Comparison of ENCODE assay signal across 12 mouse cellular contexts in genomic region chr11:31744076-31744785, GRCm38 (mm10).
DNase-seq lines count a peak whose midpoint lies in the region; ATAC-seq lines count a peak whose summit lies in the region.
"Had no signal": no experiment of that assay in that cellular context is flagged by ENCODE, and none has a peak within 500 bp of the region (broad histone marks: within the 10 kb centered on the region; RNA-seq: fewer than 3 reads in every experiment).

No protein-coding gene starts in this region.

- 82% methylated on average over 12 of the region's 12 CpGs for WGBS in kidney, embryonic 15.5 days
- 69% methylated on average over 12 of the region's 12 CpGs for WGBS in lung, embryonic 15.5 days
- 67% methylated on average over 12 of the region's 12 CpGs for WGBS in midbrain, embryonic 16.5 days

- no peak overlapping the region for H3K9ac ChIP-seq in kidney, embryonic 15.5 days
- H3K9ac ChIP-seq in lung, embryonic 15.5 days, result no peak overlapping the region
- no peak overlapping the region for H3K9ac ChIP-seq in midbrain, embryonic 16.5 days (ENCODE audit: low read depth, low read length)
- H3K9ac ChIP-seq: lung, embryonic 14.5 days had no signal

- H3K27me3 ChIP-seq in kidney, embryonic 15.5 days, result no peaks in the 10 kb centered on the region
- no peaks in the 10 kb centered on the region for H3K27me3 ChIP-seq in lung, embryonic 15.5 days
- no peaks in the 10 kb centered on the region for H3K27me3 ChIP-seq in midbrain, embryonic 16.5 days (ENCODE audit: control insufficient read depth, insufficient read depth, low read depth, low read length)

- no peaks in the 10 kb centered on the region for H3K9me3 ChIP-seq in kidney, embryonic 15.5 days (replicated peaks)
- no peaks in the 10 kb centered on the region for H3K9me3 ChIP-seq in lung, embryonic 15.5 days
- H3K9me3 ChIP-seq in midbrain, embryonic 16.5 days (replicated peaks; ENCODE audit: control insufficient read depth, low read length, poor library complexity, severe bottlenecking), result no peaks in the 10 kb centered on the region
- H3K9me3 ChIP-seq: G1E had no signal

- H3K27ac ChIP-seq in kidney, embryonic 15.5 days, result no peak overlapping the region
- peak overlapping the region; percentile 34; the same call in 1 of the 2 replicates for H3K27ac ChIP-seq in lung, embryonic 15.5 days
- no peak overlapping the region for H3K27ac ChIP-seq in midbrain, embryonic 16.5 days (ENCODE audit: low read length)

- peaks cover 16% of the 10 kb centered on the region for H3K4me1 ChIP-seq in kidney, embryonic 15.5 days
- H3K4me1 ChIP-seq in lung, embryonic 15.5 days, result peaks cover 5% of the 10 kb centered on the region
- H3K4me1 ChIP-seq in midbrain, embryonic 16.5 days (ENCODE audit: control insufficient read depth, insufficient read depth, low read length), result peaks cover 23% of the 10 kb centered on the region

- no peak overlapping the region for H3K4me3 ChIP-seq in kidney, embryonic 15.5 days (replicated peaks)
- no peak overlapping the region for H3K4me3 ChIP-seq in lung, embryonic 15.5 days
- H3K4me3 ChIP-seq in midbrain, embryonic 16.5 days (ENCODE audit: low read depth, low read length), result no peak overlapping the region
- H3K4me3 ChIP-seq: myocyte had no signal

- no peak for ATAC-seq in kidney, embryonic 15.5 days (replicated peaks; ENCODE audit: low FRiP score)
- ATAC-seq in lung, embryonic 15.5 days (ENCODE audit: borderline replicate concordance, extremely low read depth, low FRiP score, low TSS enrichment), result no peak
- 0 out of 2 replicates have a peak, but pooled peaks have one; percentile 23 for ATAC-seq in midbrain, embryonic 16.5 days

- peak; percentile 67 to 73 for DNase-seq in kidney, adult 8-10 months
- DNase-seq in ZHBTc4 (ENCODE audit: low read depth, low spot score), result peak; percentile 95
- no peak for DNase-seq in thymus, postnatal 36 days
- no peak for DNase-seq in adrenal gland, postnatal 10 days
- DNase-seq: cerebellum, postnatal 36 days; heart, postnatal 36 days had no signal

- no peaks in the 10 kb centered on the region for H3K36me3 ChIP-seq in kidney, embryonic 15.5 days
- H3K36me3 ChIP-seq in lung, embryonic 15.5 days, result no peaks in the 10 kb centered on the region
- no peaks in the 10 kb centered on the region for H3K36me3 ChIP-seq in midbrain, embryonic 16.5 days (ENCODE audit: control insufficient read depth, insufficient read depth, low read length)
- H3K36me3 ChIP-seq: G1E had no signal

- H3K4me2 ChIP-seq in kidney, embryonic 15.5 days, result no peak overlapping the region
- no peak overlapping the region for H3K4me2 ChIP-seq in lung, embryonic 15.5 days
- H3K4me2 ChIP-seq in midbrain, embryonic 16.5 days (ENCODE audit: low read length), result no peak overlapping the region
- H3K4me2 ChIP-seq: lung, embryonic 14.5 days had no signal

Comparison
In these comparisons a context has a peak if more than half of its experiments do, and no peak if none do; other contexts are left out.
1. DNase-seq: peak in kidney, adult 8-10 months (2 of 2) and ZHBTc4 (single experiment); none in thymus, postnatal 36 days (0 of 2) and adrenal gland, postnatal 10 days (single experiment).